Mouse (Mus musculus) testis, adult 2 months (tissue): ENCODE results near the gene Rnf126.

ENCODE experiments used
- CTCF ChIP-seq: fragments of 200-500 bp; IDR thresholded peaks from 2 replicates; pipeline ENCODE4 v1.5.1; 2012; ENCODE audit warnings: low read depth, mild to moderate bottlenecking, inconsistent platforms, low read length, moderate library complexity; ENCODE audit not compliant: control insufficient read depth, insufficient read depth, insufficient replicate concordance
- POLR2A ChIP-seq: fragments of 200-500 bp; IDR thresholded peaks from 2 replicates; pipeline ENCODE4 v1.6.1; 2012; ENCODE audit warnings: low read depth, mild to moderate bottlenecking, inconsistent platforms, low read length, moderate library complexity; ENCODE audit not compliant: control insufficient read depth

DNA sequence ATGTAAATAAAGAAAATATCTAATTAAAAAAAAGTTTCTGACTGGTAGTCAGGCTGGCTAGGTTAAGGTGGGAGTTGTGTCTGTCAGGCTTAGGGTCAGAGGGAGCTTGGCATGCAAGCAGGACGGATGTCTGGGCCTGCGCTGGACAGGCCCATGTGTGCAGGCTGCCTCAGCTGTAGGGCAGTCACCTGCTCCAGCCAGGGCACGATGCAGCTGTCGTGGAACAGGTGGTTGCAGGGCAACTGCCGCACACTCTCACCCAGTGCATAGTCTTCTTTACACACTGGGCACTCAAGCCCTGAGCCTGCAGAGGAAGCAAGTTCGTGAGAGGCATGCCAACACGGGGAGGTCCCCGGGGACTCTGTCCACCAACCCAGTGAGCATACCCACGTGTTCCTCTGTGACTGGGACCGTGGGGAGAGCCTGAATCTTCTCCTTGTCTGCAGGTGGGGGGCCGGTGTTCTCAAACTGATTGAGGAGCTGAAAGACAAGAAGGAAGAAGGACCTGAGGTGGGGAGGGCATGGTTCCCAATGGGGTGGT, 6.1 kb downstream of the Rnf126 start:
- no peak for TF ChIP-seq CTCF
- TF ChIP-seq POLR2A = no peak
